Mouse (Mus musculus): ENCODE measurements at regions not wholly inside any gene's neighbourhood (a gene's known extent, or its start where the extent isn't known, plus 50 kb on each side); places are given as distances from the start of the nearest gene placed in this dataset.

DNA sequence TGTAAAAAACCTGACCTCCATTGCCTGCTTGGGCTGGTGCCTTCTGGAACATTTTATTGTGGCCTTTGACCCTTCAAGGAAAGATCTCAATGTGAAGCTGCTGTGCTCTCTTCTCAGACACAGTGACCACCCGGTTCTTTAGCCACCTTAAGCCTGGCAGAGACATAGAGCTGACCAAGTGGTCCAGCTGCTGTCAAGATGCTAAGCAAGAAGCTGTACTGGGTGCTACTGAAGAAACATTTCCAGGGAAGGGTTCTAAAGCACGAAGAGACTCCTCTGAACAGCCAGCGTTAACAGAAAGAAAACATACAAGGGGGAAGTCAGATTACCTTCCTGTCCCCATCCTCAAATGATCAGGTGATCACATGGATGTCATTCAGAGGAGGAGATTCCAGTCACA, 58.8 kb upstream of the Elk3 start:
- TF ChIP-seq GABPA (IDR thresholded peaks at IDR 0.05; ENCODE audit: insufficient replicate concordance, low read depth, low read length) (no peak), CTCF (conservative IDR thresholded peaks at IDR 0.05 in 1 of 2, IDR thresholded peaks at IDR 0.05 in 1 of 2; ENCODE audit: low read depth in 2 of 2, low read length in 2 of 2) (no peak), MEF2A (IDR thresholded peaks at IDR 0.05; ENCODE audit: borderline replicate concordance, low read depth, low read length) (no peak), PAX5 (IDR thresholded peaks at IDR 0.05; ENCODE audit: low read length) (no peak), CHD2 (IDR thresholded peaks at IDR 0.05; ENCODE audit: low read length) (no peak), POLR2A (IDR thresholded peaks at IDR 0.05; ENCODE audit: low read depth, low read length) (no peak), NELFE (IDR thresholded peaks at IDR 0.05; ENCODE audit: low read depth, low read length) (no peak), MXI1 (IDR thresholded peaks at IDR 0.05; ENCODE audit: low read depth, low read length) (no peak), HCFC1 (IDR thresholded peaks at IDR 0.05; ENCODE audit: low read depth, low read length) (no peak), RAD21 (IDR thresholded peaks at IDR 0.05; ENCODE audit: low read depth, low read length) (no peak)
